Mouse (Mus musculus): ENCODE data around the gene Aph1a. TPM values are rescaled to one million over a fixed set of nuclear protein-coding genes. Genes with fewer than 3 reads are reported as not detected.

The Aph1a gene
- total and polyA plus RNA-seq, 2 experiments: 36.2 to 255 TPM

GRCm38 (mm10) chr3:95899800-95900524 is 6.2 kb downstream of the Aph1a start:
- Histone ChIP-seq H3K9ac (ENCODE audit: low read depth, low read length) (no peak overlapping the region), H3K4me1 (ENCODE audit: control insufficient read depth, insufficient read depth, low read length) (peaks cover 19% of the 10 kb centered on the region), H3K79me2 (ENCODE audit: control insufficient read depth, insufficient read depth, low read length) (no peaks in the 10 kb centered on the region), H3K27me3 (ENCODE audit: control insufficient read depth, insufficient read depth, low read length) (no peaks in the 10 kb centered on the region), H3K36me3 (ENCODE audit: control insufficient read depth, insufficient read depth, low read length) (no peaks in the 10 kb centered on the region; the same call in 1 of the 2 replicates), H3K4me3 (ENCODE audit: insufficient read depth, low read depth, low read length) (no peak overlapping the region), H3K27ac (replicated peaks; ENCODE audit: insufficient read depth, low read depth, low read length) (no peak overlapping the region)
- DNase-seq (ENCODE audit: extremely low read depth, low read depth, low spot score): no peak
- TF ChIP-seq CTCF (IDR thresholded peaks at IDR 0.05; ENCODE audit: low read depth, low read length) (no peak), POLR2A (IDR thresholded peaks at IDR 0.05; ENCODE audit: extremely low read depth, insufficient read depth, low read length) (no peak)
- 69% methylated on average over 13 of the region's 13 CpGs for WGBS

GRCm38 (mm10) chr3:95901616-95902372 is 8.0 kb downstream of the Aph1a start:
- peaks cover 23% of the 10 kb centered on the region for H3K4me1 ChIP-seq (ENCODE audit: control insufficient read depth, insufficient read depth, low read length)
- peak overlapping the region; percentile 95 for H3K27ac ChIP-seq (replicated peaks; ENCODE audit: insufficient read depth, low read depth, low read length)
- 19% methylated on average over 9 of the region's 9 CpGs for WGBS
- peak; percentile 93 for DNase-seq (ENCODE audit: extremely low read depth, low read depth, low spot score)
- no peak overlapping the region for H3K4me3 ChIP-seq (ENCODE audit: insufficient read depth, low read depth, low read length)
- H3K27me3 ChIP-seq (ENCODE audit: control insufficient read depth, insufficient read depth, low read length): no peaks in the 10 kb centered on the region
- TF ChIP-seq CTCF (IDR thresholded peaks at IDR 0.05; ENCODE audit: low read depth, low read length) (no peak), POLR2A (IDR thresholded peaks at IDR 0.05; ENCODE audit: extremely low read depth, insufficient read depth, low read length) (no peak)
- no peaks in the 10 kb centered on the region for H3K36me3 ChIP-seq (ENCODE audit: control insufficient read depth, insufficient read depth, low read length)
- H3K9ac ChIP-seq (ENCODE audit: low read depth, low read length): peak overlapping the region; percentile 10
- H3K79me2 ChIP-seq (ENCODE audit: control insufficient read depth, insufficient read depth, low read length): no peaks in the 10 kb centered on the region

GRCm38 (mm10) chr3:95902373-95902625 is 8.5 kb downstream of the Aph1a start:
- no peaks in the 10 kb centered on the region for H3K36me3 ChIP-seq (ENCODE audit: control insufficient read depth, insufficient read depth, low read length)
- TF ChIP-seq CTCF (IDR thresholded peaks at IDR 0.05; ENCODE audit: low read depth, low read length): no peak
- TF ChIP-seq POLR2A (IDR thresholded peaks at IDR 0.05; ENCODE audit: extremely low read depth, insufficient read depth, low read length): no peak
- H3K9ac ChIP-seq (ENCODE audit: low read depth, low read length): peak overlapping the region; percentile 58
- peak overlapping the region; percentile 95 for H3K27ac ChIP-seq (replicated peaks; ENCODE audit: insufficient read depth, low read depth, low read length)
- H3K79me2 ChIP-seq (ENCODE audit: control insufficient read depth, insufficient read depth, low read length): no peaks in the 10 kb centered on the region
- peaks cover 23% of the 10 kb centered on the region for H3K4me1 ChIP-seq (ENCODE audit: control insufficient read depth, insufficient read depth, low read length)
- H3K4me3 ChIP-seq (ENCODE audit: insufficient read depth, low read depth, low read length): 0 out of 2 replicates have a peak overlapping the region, but pooled peaks have one; percentile 10
- H3K27me3 ChIP-seq (ENCODE audit: control insufficient read depth, insufficient read depth, low read length): no peaks in the 10 kb centered on the region
- no peak for DNase-seq (ENCODE audit: extremely low read depth, low read depth, low spot score)

GRCm38 (mm10) chr3:95902643-95903042 is 8.9 kb downstream of the Aph1a start:
- WGBS: 22% methylated on average over 6 of the region's 6 CpGs
- TF ChIP-seq CTCF (IDR thresholded peaks at IDR 0.05; ENCODE audit: low read depth, low read length) (no peak), POLR2A (IDR thresholded peaks at IDR 0.05; ENCODE audit: extremely low read depth, insufficient read depth, low read length) (no peak)
- DNase-seq (ENCODE audit: extremely low read depth, low read depth, low spot score): peak; percentile 56
- peak overlapping the region; percentile 95 for H3K27ac ChIP-seq (replicated peaks; ENCODE audit: insufficient read depth, low read depth, low read length)
- no peaks in the 10 kb centered on the region for H3K79me2 ChIP-seq (ENCODE audit: control insufficient read depth, insufficient read depth, low read length)
- H3K27me3 ChIP-seq (ENCODE audit: control insufficient read depth, insufficient read depth, low read length): no peaks in the 10 kb centered on the region
- 0 out of 2 replicates have a peak overlapping the region, but pooled peaks have one; percentile 10 for H3K4me3 ChIP-seq (ENCODE audit: insufficient read depth, low read depth, low read length)
- H3K4me1 ChIP-seq (ENCODE audit: control insufficient read depth, insufficient read depth, low read length): peaks cover 23% of the 10 kb centered on the region
- peak overlapping the region; percentile 58 for H3K9ac ChIP-seq (ENCODE audit: low read depth, low read length)
- H3K36me3 ChIP-seq (ENCODE audit: control insufficient read depth, insufficient read depth, low read length): no peaks in the 10 kb centered on the region

- WGBS: 8% methylated on average over 15 of the region's 15 CpGs
Measured at GRCm38 (mm10) chr3:95903753-95904502, 10.2 kb downstream of the Aph1a start.

More at GRCm38 (mm10) chr3:95903753-95904502, 10.2 kb downstream of the Aph1a start:
- H3K4me1 ChIP-seq (ENCODE audit: control insufficient read depth, insufficient read depth, low read length): peaks cover 23% of the 10 kb centered on the region
- H3K27ac ChIP-seq (replicated peaks; ENCODE audit: insufficient read depth, low read depth, low read length): peak overlapping the region; percentile 95
- no peak for TF ChIP-seq POLR2A (IDR thresholded peaks at IDR 0.05; ENCODE audit: extremely low read depth, insufficient read depth, low read length)
- TF ChIP-seq CTCF (IDR thresholded peaks at IDR 0.05; ENCODE audit: low read depth, low read length): no peak
- H3K79me2 ChIP-seq (ENCODE audit: control insufficient read depth, insufficient read depth, low read length): no peaks in the 10 kb centered on the region
- peak; percentile 92 for DNase-seq (ENCODE audit: extremely low read depth, low read depth, low spot score)
- peak overlapping the region; percentile 69 for H3K9ac ChIP-seq (ENCODE audit: low read depth, low read length)
- no peaks in the 10 kb centered on the region for H3K27me3 ChIP-seq (ENCODE audit: control insufficient read depth, insufficient read depth, low read length)
- no peaks in the 10 kb centered on the region for H3K36me3 ChIP-seq (ENCODE audit: control insufficient read depth, insufficient read depth, low read length)
- peak overlapping the region; percentile 41 for H3K4me3 ChIP-seq (ENCODE audit: insufficient read depth, low read depth, low read length)
